Mouse (Mus musculus): ENCODE results near the gene Clcnkb. TPM values are rescaled to one million over a fixed set of nuclear protein-coding genes. Genes with fewer than 3 reads are reported as not detected.
A peak's percentile ranks its signal among the peaks of the same experiment; 100 is the strongest.

Clcnkb gene
- not detected for total RNA-seq (2021)

GRCm38 (mm10) chr4:141415924-141416323 is at the start of gene Clcnkb:
TSS of gene Clcnkb (minus strand) at chr4:141416014.
- DNase-seq (ENCODE audit: extremely low spot score in 1 of 2, low spot score in 2 of 2) = peak in 1 of 2 experiments; percentile 15
- intact Hi-C loops (cut with DNase I) = no loop called here

GRCm38 (mm10) chr4:141464722-141465121 is 48.9 kb upstream of the Clcnkb start:
- no peak for DNase-seq (ENCODE audit: extremely low spot score in 1 of 2, low spot score in 2 of 2)
- intact Hi-C loops (cut with DNase I) = no loop called here

GRCm38 (mm10) chr4:141463472-141463871 is 47.7 kb upstream of the Clcnkb start:
- intact Hi-C loops (cut with DNase I) = no loop called here
- peak in 1 of 2 experiments; percentile 41 for DNase-seq (ENCODE audit: extremely low spot score in 1 of 2, low spot score in 2 of 2)

GRCm38 (mm10) chr4:141461576-141461975 is 45.8 kb upstream of the Clcnkb start:
- no peak for DNase-seq (ENCODE audit: extremely low spot score in 1 of 2, low spot score in 2 of 2)
- intact Hi-C loops (cut with DNase I) = no loop called here

- intact Hi-C loops (cut with DNase I) = no loop called here
- DNase-seq (ENCODE audit: extremely low spot score in 1 of 2, low spot score in 2 of 2) = no peak
Measured at GRCm38 (mm10) chr4:141461088-141461487, 45.3 kb upstream of the Clcnkb start.

- no peak for DNase-seq (ENCODE audit: extremely low spot score in 1 of 2, low spot score in 2 of 2)
- intact Hi-C loops (cut with DNase I) = no loop called here
Measured at GRCm38 (mm10) chr4:141460481-141460880, 44.7 kb upstream of the Clcnkb start.

- DNase-seq (ENCODE audit: extremely low spot score in 1 of 2, low spot score in 2 of 2) = no peak
- intact Hi-C loops (cut with DNase I) = no loop called here
Measured at GRCm38 (mm10) chr4:141459766-141460165, 44.0 kb upstream of the Clcnkb start.

- intact Hi-C loops (cut with DNase I) = no loop called here
- no peak for DNase-seq (ENCODE audit: extremely low spot score in 1 of 2, low spot score in 2 of 2)
Measured at GRCm38 (mm10) chr4:141458888-141459287, 43.1 kb upstream of the Clcnkb start.

- DNase-seq (ENCODE audit: extremely low spot score in 1 of 2, low spot score in 2 of 2) = no peak
- intact Hi-C loops (cut with DNase I) = no loop called here
Measured at GRCm38 (mm10) chr4:141458236-141458635, 42.4 kb upstream of the Clcnkb start.

- intact Hi-C loops (cut with DNase I) = no loop called here
- no peak for DNase-seq (ENCODE audit: extremely low spot score in 1 of 2, low spot score in 2 of 2)
Measured at GRCm38 (mm10) chr4:141456193-141456938, 40.6 kb upstream of the Clcnkb start.

- intact Hi-C loops (cut with DNase I) = no loop called here
Measured at GRCm38 (mm10) chr4:141455526-141455925, 39.7 kb upstream of the Clcnkb start.

GRCm38 (mm10) chr4:141454581-141455350 is 39.0 kb upstream of the Clcnkb start:
- no peak for DNase-seq (ENCODE audit: extremely low spot score in 1 of 2, low spot score in 2 of 2)
- intact Hi-C loops (cut with DNase I) = no loop called here

More at GRCm38 (mm10) chr4:141455526-141455925, 39.7 kb upstream of the Clcnkb start:
- DNase-seq (ENCODE audit: extremely low spot score in 1 of 2, low spot score in 2 of 2) = no peak

- no peak for DNase-seq (ENCODE audit: extremely low spot score in 1 of 2, low spot score in 2 of 2)
- intact Hi-C loops (cut with DNase I) = no loop called here
Measured at GRCm38 (mm10) chr4:141451916-141452450, 36.2 kb upstream of the Clcnkb start.

GRCm38 (mm10) chr4:141451251-141451650 is 35.4 kb upstream of the Clcnkb start:
- DNase-seq (ENCODE audit: extremely low spot score in 1 of 2, low spot score in 2 of 2) = no peak
- intact Hi-C loops (cut with DNase I) = no loop called here

- DNase-seq (ENCODE audit: extremely low spot score in 1 of 2, low spot score in 2 of 2) = no peak
- intact Hi-C loops (cut with DNase I) = no loop called here
Measured at GRCm38 (mm10) chr4:141446211-141446610, 30.4 kb upstream of the Clcnkb start.

- intact Hi-C loops (cut with DNase I) = no loop called here
- no peak for DNase-seq (ENCODE audit: extremely low spot score in 1 of 2, low spot score in 2 of 2)
Measured at GRCm38 (mm10) chr4:141445328-141445720, 29.5 kb upstream of the Clcnkb start.

GRCm38 (mm10) chr4:141444451-141445327 is 28.9 kb upstream of the Clcnkb start, which contains the start of gene Zbtb17:
TSS of gene Zbtb17 (plus strand) at chr4:141444654.
- intact Hi-C loops (cut with DNase I) = no loop called here
- DNase-seq (ENCODE audit: extremely low spot score in 1 of 2, low spot score in 2 of 2) = peak; percentile 83 to 94

- no peak for DNase-seq (ENCODE audit: extremely low spot score in 1 of 2, low spot score in 2 of 2)
- intact Hi-C loops (cut with DNase I) = no loop called here
Measured at GRCm38 (mm10) chr4:141443641-141444429, 28.0 kb upstream of the Clcnkb start.
